32 mouse cellular contexts compared by ENCODE assay signal in the genomic region with DNA sequence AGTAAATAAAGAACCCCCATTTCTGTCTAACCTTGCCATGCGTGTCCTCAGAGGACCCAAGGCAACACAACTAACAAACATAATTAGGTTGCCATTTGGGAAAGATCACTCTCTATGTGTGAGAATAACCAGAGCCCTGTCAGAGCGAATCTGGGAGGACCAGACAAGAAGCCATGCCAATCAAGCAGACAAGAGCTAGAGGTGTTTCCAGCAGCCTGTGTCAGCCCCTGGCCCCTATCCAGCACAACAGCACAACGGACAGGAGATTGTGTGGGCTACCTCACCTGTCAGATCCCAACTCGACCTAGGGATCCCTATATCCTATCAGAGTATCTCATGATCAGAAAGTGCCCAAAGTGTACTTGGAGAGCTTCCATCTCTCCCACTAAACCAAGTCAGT.
A peak's percentile ranks its signal among the peaks of the same experiment; 100 is the strongest.
DNase-seq lines count a peak whose midpoint lies in the region; ATAC-seq lines count a peak whose summit lies in the region.
"Had no signal": no experiment of that assay in that cellular context is flagged by ENCODE, and none has a peak within 500 bp of the region (broad histone marks: within the 10 kb centered on the region; RNA-seq: fewer than 3 reads in every experiment).

No protein-coding gene starts in this region.

- no peak for ATAC-seq in intestine, embryonic 14.5 days (replicated peaks; ENCODE audit: low FRiP score, low TSS enrichment, low read depth)
- ATAC-seq in intestine, embryonic 15.5 days, result no peak
- peak; percentile 54 for ATAC-seq in heart, embryonic 14.5 days (ENCODE audit: insufficient number of reproducible peaks, insufficient read depth, low FRiP score, low read depth)
- no peak for ATAC-seq in erythroid progenitor cell, adult 5-6 weeks (replicated peaks; ENCODE audit: low FRiP score, poor library complexity, severe bottlenecking)
- ATAC-seq: forebrain, embryonic 14.5 days; inflammation-experienced regulatory T-cells, adult 6 months; midbrain, embryonic 15.5 days; Patski had no signal

- no peak overlapping the region for H3K4me3 ChIP-seq in intestine, embryonic 14.5 days (ENCODE audit: low read depth, low read length)
- no peak overlapping the region for H3K4me3 ChIP-seq in intestine, embryonic 15.5 days (replicated peaks)
- no peak overlapping the region for H3K4me3 ChIP-seq in heart, embryonic 14.5 days (ENCODE audit: control insufficient read depth in 1 of 2, insufficient read depth in 1 of 2, low read depth in 1 of 2, low read length in 2 of 2)
- H3K4me3 ChIP-seq: embryonic facial prominence, embryonic 10.5 days; embryonic facial prominence, embryonic 15.5 days; hindbrain, embryonic 10.5 days; hindbrain, embryonic 15.5 days; midbrain, embryonic 10.5 days; midbrain, embryonic 15.5 days; neural tube, embryonic 15.5 days; stomach, embryonic 15.5 days had no signal

- no peaks in the 10 kb centered on the region for H3K27me3 ChIP-seq in intestine, embryonic 14.5 days (replicated peaks; ENCODE audit: control insufficient read depth, insufficient read depth, low read length)
- no peaks in the 10 kb centered on the region for H3K27me3 ChIP-seq in intestine, embryonic 15.5 days (replicated peaks)
- H3K27me3 ChIP-seq in heart, embryonic 14.5 days (ENCODE audit: control insufficient read depth, insufficient read depth, low read length), result no peaks in the 10 kb centered on the region
- H3K27me3 ChIP-seq: embryonic facial prominence, embryonic 15.5 days; hindbrain, embryonic 15.5 days; midbrain, embryonic 15.5 days; neural tube, embryonic 15.5 days; Patski; stomach, embryonic 15.5 days had no signal

- intact Hi-C loops in heart, postnatal 14 days (cut with DNase I), result no loop called here

- H3K4me2 ChIP-seq in intestine, embryonic 14.5 days (ENCODE audit: low read length), result no peak overlapping the region
- no peak overlapping the region for H3K4me2 ChIP-seq in intestine, embryonic 15.5 days (replicated peaks)
- peak overlapping the region; percentile 11; the same call in 1 of the 2 replicates for H3K4me2 ChIP-seq in heart, embryonic 14.5 days (ENCODE audit: low read length)
- H3K4me2 ChIP-seq: embryonic facial prominence, embryonic 15.5 days; hindbrain, embryonic 15.5 days; lung, embryonic 14.5 days; midbrain, embryonic 15.5 days; neural tube, embryonic 15.5 days; stomach, embryonic 15.5 days had no signal

- H3K36me3 ChIP-seq in intestine, embryonic 14.5 days (ENCODE audit: control insufficient read depth, insufficient read depth, low read length), result no peaks in the 10 kb centered on the region
- H3K36me3 ChIP-seq in intestine, embryonic 15.5 days, result no peaks in the 10 kb centered on the region
- H3K36me3 ChIP-seq in heart, embryonic 14.5 days (ENCODE audit: control insufficient read depth, insufficient read depth, low read length), result no peaks in the 10 kb centered on the region
- H3K36me3 ChIP-seq: embryonic facial prominence, embryonic 10.5 days; embryonic facial prominence, embryonic 15.5 days; G1E; hindbrain, embryonic 10.5 days; hindbrain, embryonic 15.5 days; midbrain, embryonic 10.5 days; midbrain, embryonic 15.5 days; neural tube, embryonic 15.5 days; stomach, embryonic 15.5 days had no signal

- no peak overlapping the region for H3K27ac ChIP-seq in intestine, embryonic 14.5 days (ENCODE audit: low read depth)
- H3K27ac ChIP-seq in intestine, embryonic 15.5 days, result no peak overlapping the region
- H3K27ac ChIP-seq in heart, embryonic 14.5 days (replicated peaks in 1 of 2; ENCODE audit: control insufficient read depth in 1 of 2, insufficient read depth in 1 of 2, low read depth in 2 of 2, low read length in 2 of 2), result peak overlapping the region; percentile 51 to 56; a peak in 2 of 4 replicates
- H3K27ac ChIP-seq: embryonic facial prominence, embryonic 10.5 days; embryonic facial prominence, embryonic 15.5 days; hindbrain, embryonic 10.5 days; hindbrain, embryonic 15.5 days; liver, embryonic 14.5 days; midbrain, embryonic 10.5 days; midbrain, embryonic 15.5 days; neural tube, embryonic 15.5 days; stomach, embryonic 15.5 days had no signal

- H3K4me1 ChIP-seq in intestine, embryonic 14.5 days (replicated peaks; ENCODE audit: control insufficient read depth, insufficient read depth, low read length), result no peaks in the 10 kb centered on the region
- no peaks in the 10 kb centered on the region for H3K4me1 ChIP-seq in intestine, embryonic 15.5 days (replicated peaks)
- peaks cover 5 to 7% of the 10 kb centered on the region in 2 experiments; a peak in 3 of 4 replicates for H3K4me1 ChIP-seq in heart, embryonic 14.5 days (ENCODE audit: control insufficient read depth in 2 of 2, insufficient read depth in 2 of 2, low read length in 2 of 2)
- H3K4me1 ChIP-seq: embryonic facial prominence, embryonic 10.5 days; embryonic facial prominence, embryonic 15.5 days; hindbrain, embryonic 10.5 days; hindbrain, embryonic 15.5 days; midbrain, embryonic 10.5 days; midbrain, embryonic 15.5 days; neural tube, embryonic 15.5 days; stomach, embryonic 15.5 days had no signal

- WGBS in intestine, embryonic 14.5 days, result 61% methylated on average over 4 of the region's 4 CpGs
- WGBS in intestine, embryonic 15.5 days, result 51% methylated on average over 4 of the region's 4 CpGs
- 18% methylated on average over 4 of the region's 4 CpGs for WGBS in heart, embryonic 14.5 days

- H3K9ac ChIP-seq in intestine, embryonic 14.5 days (ENCODE audit: low read length), result no peak overlapping the region
- no peak overlapping the region for H3K9ac ChIP-seq in intestine, embryonic 15.5 days
- H3K9ac ChIP-seq in heart, embryonic 14.5 days (ENCODE audit: low read length), result no peak overlapping the region
- H3K9ac ChIP-seq: embryonic facial prominence, embryonic 15.5 days; hindbrain, embryonic 15.5 days; liver, embryonic 14.5 days; lung, embryonic 14.5 days; midbrain, embryonic 15.5 days; neural tube, embryonic 15.5 days; stomach, embryonic 15.5 days had no signal

- H3K9me3 ChIP-seq in intestine, embryonic 14.5 days (ENCODE audit: control insufficient read depth, low read length), result no peaks in the 10 kb centered on the region
- H3K9me3 ChIP-seq in intestine, embryonic 15.5 days, result no peaks in the 10 kb centered on the region
- H3K9me3 ChIP-seq in heart, embryonic 14.5 days (ENCODE audit: control insufficient read depth, low read length), result no peaks in the 10 kb centered on the region
- H3K9me3 ChIP-seq: embryonic facial prominence, embryonic 10.5 days; embryonic facial prominence, embryonic 15.5 days; hindbrain, embryonic 10.5 days; hindbrain, embryonic 15.5 days; midbrain, embryonic 10.5 days; midbrain, embryonic 15.5 days; neural tube, embryonic 15.5 days; stomach, embryonic 15.5 days had no signal

- DNase-seq in intestine, embryonic 14.5 days (ENCODE audit: low spot score), result peak; percentile 38
- DNase-seq in heart, postnatal 14 days, result peak; percentile 54 to 64
- DNase-seq in lung, adult 18-20 months, result no peak
- no peak for DNase-seq in thymus, postnatal 0 days (ENCODE audit: low spot score)
- DNase-seq: adrenal gland, postnatal 10 days; cerebellum, adult 8-10 months; cerebellum, postnatal 25 days; gastrocnemius, postnatal 25 days; kidney, adult 2 months; layer of hippocampus, postnatal 36 days; liver; lung, embryonic 14.5 days; lung, postnatal 14 days; retina, postnatal 1 day; right cerebral cortex, postnatal 25 days; thymus, postnatal 36 days had no signal

Comparison
In these comparisons a context has a peak if more than half of its experiments do, and no peak if none do; other contexts are left out.
1. DNase-seq: peak in intestine, embryonic 14.5 days (single experiment) and heart, postnatal 14 days (2 of 2); none in lung, adult 18-20 months (0 of 2) and thymus, postnatal 0 days (single experiment).
2. H3K27ac ChIP-seq: peak in heart, embryonic 14.5 days (2 of 2); none in intestine, embryonic 14.5 days (single experiment) and intestine, embryonic 15.5 days (single experiment).